Mouse (Mus musculus): ENCODE results near the gene Eme2.

GRCm38 (mm10) chr17:24890151-24891092, 4.5 kb downstream of the Eme2 start:
- no peak for TF ChIP-seq POLR2A (IDR thresholded peaks at IDR 0.05; ENCODE audit: insufficient read depth, low read depth, low read length)
- TF ChIP-seq CTCF (IDR thresholded peaks at IDR 0.05; ENCODE audit: insufficient read depth, low read depth, low read length): no peak

Data from olfactory bulb, adult 2 months (tissue).